Mouse (Mus musculus) right cerebral cortex, postnatal 25 days (tissue): ENCODE data around the gene Gm4763.
"Not testable (repeated sequence)": the region's sequence is repeated elsewhere in the genome, so short reads cannot be mapped to it uniquely, and the experiment has no call there.

Source experiments
- DNase-seq: peaks from one replicate; pipeline ENCODE4 v3.0.0; 2022

Gm4763 gene

GRCm38 (mm10) chr7:24726808-24727207 is at the start of gene Gm4763:
TSS of gene Gm4763 (minus strand) at chr7:24726908.
- not testable (repeated sequence) for DNase-seq

GRCm38 (mm10) chr7:24776145-24776544 is 49.4 kb upstream of the Gm4763 start:
- no peak for DNase-seq

- no peak for DNase-seq
Observed at GRCm38 (mm10) chr7:24773942-24774535, 47.3 kb upstream of the Gm4763 start.

- no peak for DNase-seq
Observed at GRCm38 (mm10) chr7:24771361-24771760, 44.7 kb upstream of the Gm4763 start.

- DNase-seq, result no peak
Observed at GRCm38 (mm10) chr7:24762574-24762973, 35.9 kb upstream of the Gm4763 start.

GRCm38 (mm10) chr7:24761161-24761560 is 34.5 kb upstream of the Gm4763 start:
- DNase-seq, result no peak

- no peak for DNase-seq
Observed at GRCm38 (mm10) chr7:24760211-24760610, 33.5 kb upstream of the Gm4763 start, which contains the start of gene Cd177. TSS of gene Cd177 (minus strand) at chr7:24760311.

- no peak for DNase-seq
Observed at GRCm38 (mm10) chr7:24758520-24758919, 31.8 kb upstream of the Gm4763 start.

- DNase-seq, result no peak
Observed at GRCm38 (mm10) chr7:24753476-24753875, 26.8 kb upstream of the Gm4763 start.

- DNase-seq, result no peak
Observed at GRCm38 (mm10) chr7:24751610-24752009, 24.9 kb upstream of the Gm4763 start.

- DNase-seq, result no peak
Observed at GRCm38 (mm10) chr7:24750695-24751094, 24.0 kb upstream of the Gm4763 start.

GRCm38 (mm10) chr7:24735970-24736670 is 9.4 kb upstream of the Gm4763 start:
- no peak for DNase-seq

- DNase-seq, result no peak
Observed at GRCm38 (mm10) chr7:24715039-24715438, 11.7 kb downstream of the Gm4763 start.

- no peak for DNase-seq
Observed at GRCm38 (mm10) chr7:24708832-24709292, 17.8 kb downstream of the Gm4763 start, which contains the start of gene BC049730. TSS of gene BC049730 (plus strand) at chr7:24709242.

GRCm38 (mm10) chr7:24702841-24703240 is 23.9 kb downstream of the Gm4763 start:
- not testable (repeated sequence) for DNase-seq

GRCm38 (mm10) chr7:24697891-24698290 is 28.8 kb downstream of the Gm4763 start:
- DNase-seq, result not testable (repeated sequence)

- DNase-seq, result not testable (repeated sequence)
Observed at GRCm38 (mm10) chr7:24692693-24693092, 34.0 kb downstream of the Gm4763 start.

GRCm38 (mm10) chr7:24687519-24687918 is 39.2 kb downstream of the Gm4763 start:
- DNase-seq, result not testable (repeated sequence)

- DNase-seq, result not testable (repeated sequence)
Observed at GRCm38 (mm10) chr7:24684121-24684520, 42.6 kb downstream of the Gm4763 start.

GRCm38 (mm10) chr7:24676575-24676974 is 50.1 kb downstream of the Gm4763 start, which contains the start of gene Tex101:
TSS of gene Tex101 (minus strand) at chr7:24676675.
- DNase-seq, result no peak

- no peak for DNase-seq
Observed at GRCm38 (mm10) chr7:24671944-24672439, 54.7 kb downstream of the Gm4763 start.
